Mouse (Mus musculus) stomach, embryonic 16.5 days (tissue): ENCODE measurements around the gene Utp11. TPM values are rescaled to one million over a fixed set of nuclear protein-coding genes. Genes with fewer than 3 reads are reported as not detected.

Source experiments
- ATAC-seq: fragments of 200-750 bp; cut with Nextera tagmentation; 2 replicates; pipeline ENCODE4 v1.8.0; 2017; ENCODE audit warnings: moderate number of reproducible peaks, moderate TSS enrichment; ENCODE audit not compliant: insufficient read depth, low FRiP score
- H3K27ac ChIP-seq: fragments of 300-500 bp; sonication (generic); 2 replicates; pipeline ENCODE4 v1.5.1; 2014; ENCODE audit warnings: low read length
- H3K27me3 ChIP-seq: fragments of 300-500 bp; sonication (generic); 2 replicates; pipeline ENCODE4 v1.6.1; 2014; ENCODE audit warnings: low read length, control low read depth, mixed read lengths; ENCODE audit not compliant: control insufficient read depth, insufficient read depth
- H3K36me3 ChIP-seq: fragments of 300-500 bp; sonication (generic); 2 replicates; pipeline ENCODE4 v1.6.1; 2014; ENCODE audit warnings: low read length; ENCODE audit not compliant: control insufficient read depth, insufficient read depth
- H3K4me1 ChIP-seq: fragments of 300-500 bp; sonication (generic); 2 replicates; pipeline ENCODE4 v1.6.1; 2014; ENCODE audit warnings: low read length, control low read depth, mixed read lengths; ENCODE audit not compliant: control insufficient read depth, insufficient read depth
- H3K4me2 ChIP-seq: fragments of 300-500 bp; sonication (generic); 2 replicates; pipeline ENCODE4 v1.6.1; 2014; ENCODE audit warnings: low read depth, low read length, mixed read lengths
- H3K4me3 ChIP-seq: fragments of 300-500 bp; sonication (generic); replicated peaks from 2 replicates; pipeline ENCODE4 v1.5.1; 2014; ENCODE audit warnings: mild to moderate bottlenecking, low read length
- H3K9ac ChIP-seq: fragments of 300-500 bp; sonication (generic); 2 replicates; pipeline ENCODE4 v1.6.1; 2014; ENCODE audit warnings: low read length
- H3K9me3 ChIP-seq: fragments of 300-500 bp; sonication (generic); replicated peaks from 2 replicates; pipeline ENCODE4 v1.6.1; 2016; ENCODE audit warnings: low read length, control low read depth; ENCODE audit not compliant: control insufficient read depth
- WGBS: fragments of 180-500 bp; shearing (Covaris S2); extraction: QIAGEN DNeasy Blood & Tissue Kit; methylation state at CpG from one replicate; pipeline ENCODE4 v1.1.7; 2014; 5-methylcytosine and 5-hydroxymethylcytosine counted together
- polyA plus RNA-seq: library from polyadenylated mRNA; unstranded; fragments of >200 nt; fragmentation: Nextera tagmentation; extraction: Ambion mirVana; gene quantifications from 2 replicates; pipeline ENCODE4 v1.2.1, GENCODE M21; 2015

Utp11 gene
- polyA plus RNA-seq, 1 experiment from 2014 or later = 88.8 TPM

GRCm38 (mm10) chr4:124675958-124676357 is 17.4 kb downstream of the Utp11 start:
- 87% methylated on average over 6 of the region's 6 CpGs for WGBS
- Histone ChIP-seq H3K27me3 (peaks cover 14% of the 10 kb centered on the region; the same call in 1 of the 2 replicates), H3K27ac (no peak overlapping the region), H3K4me3 (no peak overlapping the region), H3K9me3 (no peaks in the 10 kb centered on the region), H3K36me3 (peaks cover 15% of the 10 kb centered on the region; the same call in 1 of the 2 replicates), H3K4me2 (no peak overlapping the region), H3K9ac (no peak overlapping the region), H3K4me1 (0 out of 2 replicates have a peak, but pooled peaks cover 6% of the 10 kb centered on the region)
- no peak for ATAC-seq

- Histone ChIP-seq H3K36me3 (peaks cover 15% of the 10 kb centered on the region; the same call in 1 of the 2 replicates), H3K9ac (no peak overlapping the region), H3K9me3 (no peaks in the 10 kb centered on the region), H3K4me2 (no peak overlapping the region), H3K4me3 (no peak overlapping the region), H3K27ac (no peak overlapping the region), H3K4me1 (0 out of 2 replicates have a peak, but pooled peaks cover 6% of the 10 kb centered on the region), H3K27me3 (peaks cover 14% of the 10 kb centered on the region; the same call in 1 of the 2 replicates)
- ATAC-seq = 0 out of 2 replicates have a peak, but pooled peaks have one; percentile 21
- WGBS = 2% methylated on average over 4 of the region's 4 CpGs
These were observed 18.4 kb downstream of the Utp11 start for GRCm38 (mm10) chr4:124675037-124675436.

DNA sequence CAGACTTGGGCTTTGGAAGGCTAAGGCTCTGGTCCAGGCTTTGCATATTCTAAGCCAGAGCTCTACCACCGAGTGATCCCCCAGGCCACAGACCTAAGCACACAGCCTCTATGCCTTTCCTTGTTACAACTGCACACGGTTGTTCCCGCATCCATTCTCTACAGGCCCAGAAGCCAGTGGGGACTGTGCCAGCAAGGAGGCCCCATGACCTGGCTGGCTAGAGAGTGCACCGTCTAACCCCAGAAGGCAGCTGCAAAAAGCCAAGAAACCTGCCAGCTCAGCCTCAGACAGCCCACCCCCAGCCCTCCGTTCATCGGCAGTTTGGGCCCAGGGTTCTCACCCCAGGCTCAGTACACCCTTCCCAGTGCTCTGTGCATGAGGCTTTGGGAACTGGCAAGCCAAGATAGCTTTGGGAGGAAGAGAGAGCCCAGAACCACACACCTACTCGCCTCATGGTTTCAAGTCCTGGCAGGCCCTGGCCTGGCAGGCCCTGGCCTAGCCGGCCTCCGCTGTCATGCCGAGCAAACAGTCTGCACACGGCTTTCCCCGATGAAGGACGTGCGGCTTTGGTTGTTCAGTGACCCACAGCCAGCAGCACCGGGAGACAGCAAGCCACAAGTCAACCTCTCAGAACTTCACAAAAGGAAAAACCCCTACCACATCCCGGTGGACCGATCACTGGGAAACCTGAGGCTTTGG is 18.9 kb downstream of the Utp11 start:
- H3K36me3 ChIP-seq = peaks cover 13% of the 10 kb centered on the region; the same call in 1 of the 2 replicates
- WGBS = 67% methylated on average over 17 of the region's 17 CpGs
- H3K9ac ChIP-seq = no peak overlapping the region
- H3K4me3 ChIP-seq = no peak overlapping the region
- ATAC-seq = peak; percentile 37; the same call in 1 of the 2 replicates
- peaks cover 14% of the 10 kb centered on the region; the same call in 1 of the 2 replicates for H3K27me3 ChIP-seq
- H3K9me3 ChIP-seq = no peaks in the 10 kb centered on the region
- 0 out of 2 replicates have a peak, but pooled peaks cover 6% of the 10 kb centered on the region for H3K4me1 ChIP-seq
- no peak overlapping the region for H3K27ac ChIP-seq
- H3K4me2 ChIP-seq = no peak overlapping the region

DNA sequence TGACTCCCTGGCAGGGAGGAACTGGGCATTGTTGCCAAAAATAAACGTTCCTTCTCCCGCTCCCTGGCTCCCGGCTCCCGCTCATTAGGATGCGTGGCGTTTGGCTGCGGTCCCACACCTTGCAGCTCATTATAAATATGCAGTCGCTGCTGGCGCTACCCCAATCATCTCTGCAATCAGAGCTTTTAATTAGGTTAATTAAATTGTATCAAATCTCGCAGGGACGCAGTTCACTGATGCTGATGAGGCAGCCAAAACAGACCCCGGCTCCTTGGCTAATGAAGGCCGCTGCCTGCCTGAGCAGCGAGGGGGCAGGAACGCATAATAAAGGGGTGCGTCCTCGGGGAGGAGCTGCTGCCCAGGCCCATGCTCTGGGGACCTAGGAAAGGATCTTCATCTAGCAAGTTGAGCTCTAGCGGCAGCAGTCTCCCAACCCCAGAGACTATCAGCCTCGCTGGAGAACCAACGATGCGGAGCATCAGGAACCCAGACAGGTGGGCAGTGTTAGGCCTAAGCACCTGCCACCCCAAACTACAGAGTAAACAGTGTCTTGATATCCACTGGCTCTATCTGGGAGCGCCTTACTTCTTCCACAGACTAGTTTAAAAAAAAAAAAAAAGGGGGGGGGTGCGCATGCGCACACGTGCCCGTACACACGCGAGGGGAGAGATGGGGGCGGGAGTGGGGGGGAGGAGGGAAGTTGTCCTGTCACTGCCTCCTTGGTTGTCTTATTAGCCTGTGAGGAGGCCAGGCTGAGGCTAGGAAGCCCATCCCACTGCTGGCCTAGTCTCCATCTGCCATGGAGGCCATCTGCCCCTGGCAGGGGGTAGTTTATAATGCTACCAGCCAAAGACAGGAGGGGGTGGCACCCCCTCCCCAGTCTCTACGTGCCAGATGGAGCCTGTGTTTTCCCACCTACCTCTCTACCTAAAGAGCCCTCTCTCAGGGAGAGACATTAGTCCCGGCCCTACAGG is 20.8 kb downstream of the Utp11 start:
- 0 out of 2 replicates have a peak, but pooled peaks cover 6% of the 10 kb centered on the region for H3K4me1 ChIP-seq
- H3K9ac ChIP-seq = peak overlapping the region; percentile 38; the same call in 1 of the 2 replicates
- H3K4me2 ChIP-seq = peak overlapping the region; percentile 16; the same call in 1 of the 2 replicates
- no peak overlapping the region for H3K27ac ChIP-seq
- peaks cover 14% of the 10 kb centered on the region; the same call in 1 of the 2 replicates for H3K27me3 ChIP-seq
- 6% methylated on average over 28 of the region's 31 CpGs for WGBS
- H3K9me3 ChIP-seq = no peaks in the 10 kb centered on the region
- no peak; the same call in 1 of the 2 replicates for ATAC-seq
- peaks cover 4% of the 10 kb centered on the region; the same call in 1 of the 2 replicates for H3K36me3 ChIP-seq
- H3K4me3 ChIP-seq = no peak overlapping the region

DNA sequence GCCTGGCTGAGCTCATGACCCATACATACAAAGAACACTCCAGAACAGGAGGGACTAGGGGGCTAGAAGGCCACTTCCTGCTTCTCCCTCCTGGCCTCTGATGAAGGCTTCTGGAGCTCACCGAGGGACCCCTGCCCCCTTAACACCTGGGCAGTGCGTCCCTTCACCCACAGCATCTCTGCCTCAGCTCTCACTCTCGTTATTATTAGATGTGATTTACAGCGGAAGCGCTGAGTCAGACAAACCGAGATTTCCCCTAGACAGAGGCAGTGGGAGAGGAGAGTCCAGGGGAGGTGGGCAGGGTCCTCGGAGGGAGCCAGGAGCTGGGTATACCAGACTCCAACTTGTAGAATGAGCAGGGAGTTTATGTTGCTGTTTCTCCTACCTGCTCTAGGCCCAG is 21.8 kb downstream of the Utp11 start:
- H3K27me3 ChIP-seq = peaks cover 18% of the 10 kb centered on the region; the same call in 1 of the 2 replicates
- no peak for ATAC-seq
- no peak overlapping the region for H3K4me3 ChIP-seq
- H3K9ac ChIP-seq = no peak overlapping the region
- no peak overlapping the region for H3K4me2 ChIP-seq
- H3K36me3 ChIP-seq = no peaks in the 10 kb centered on the region
- no peaks in the 10 kb centered on the region for H3K9me3 ChIP-seq
- 25% methylated on average over 7 of the region's 7 CpGs for WGBS
- 0 out of 2 replicates have a peak, but pooled peaks cover 6% of the 10 kb centered on the region for H3K4me1 ChIP-seq
- H3K27ac ChIP-seq = no peak overlapping the region

DNA sequence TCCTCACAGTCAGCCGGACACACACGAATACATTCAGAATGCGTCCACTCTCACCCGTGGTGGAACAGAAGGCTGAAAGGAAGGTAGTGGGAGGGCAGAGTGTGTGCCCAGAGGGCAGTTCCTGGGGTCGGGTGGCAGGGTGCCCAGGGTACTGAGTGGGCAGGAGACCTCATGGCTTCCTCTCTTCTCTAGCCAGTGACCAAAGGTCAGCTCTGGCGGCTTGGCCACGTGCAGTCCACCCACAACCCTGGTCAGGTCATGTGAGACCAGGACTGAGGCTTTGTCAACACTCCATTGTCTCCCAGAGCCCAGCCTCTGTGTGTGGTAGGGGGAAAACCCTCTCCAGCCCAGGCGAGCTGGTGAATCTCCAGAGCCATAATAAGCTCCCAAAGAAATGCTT is 23.2 kb downstream of the Utp11 start:
- Histone ChIP-seq H3K27ac (no peak overlapping the region), H3K9ac (no peak overlapping the region), H3K36me3 (no peaks in the 10 kb centered on the region), H3K4me1 (0 out of 2 replicates have a peak, but pooled peaks cover 6% of the 10 kb centered on the region), H3K27me3 (peaks cover 22% of the 10 kb centered on the region), H3K9me3 (no peaks in the 10 kb centered on the region), H3K4me2 (no peak overlapping the region), H3K4me3 (no peak overlapping the region)
- no peak for ATAC-seq
- 60% methylated on average over 8 of the region's 8 CpGs for WGBS

GRCm38 (mm10) chr4:124668078-124668477 is 25.3 kb downstream of the Utp11 start:
- Histone ChIP-seq H3K4me1 (0 out of 2 replicates have a peak, but pooled peaks cover 6% of the 10 kb centered on the region), H3K27me3 (peaks cover 35% of the 10 kb centered on the region)
- ATAC-seq = no peak

GRCm38 (mm10) chr4:124667476-124668033 is 25.8 kb downstream of the Utp11 start:
- Histone ChIP-seq H3K4me2 (no peak overlapping the region), H3K4me3 (no peak overlapping the region), H3K9ac (no peak overlapping the region), H3K27ac (no peak overlapping the region), H3K9me3 (no peaks in the 10 kb centered on the region), H3K27me3 (peaks cover 37% of the 10 kb centered on the region), H3K36me3 (no peaks in the 10 kb centered on the region), H3K4me1 (0 out of 2 replicates have a peak, but pooled peaks cover 6% of the 10 kb centered on the region)
- ATAC-seq = no peak
- 42% methylated on average over 14 of the region's 14 CpGs for WGBS

More at GRCm38 (mm10) chr4:124668078-124668477, 25.3 kb downstream of the Utp11 start:
- no peak overlapping the region for H3K4me3 ChIP-seq
- WGBS = 21% methylated on average over 8 of the region's 8 CpGs
- H3K27ac ChIP-seq = no peak overlapping the region
- H3K9me3 ChIP-seq = no peaks in the 10 kb centered on the region
- no peaks in the 10 kb centered on the region for H3K36me3 ChIP-seq
- H3K9ac ChIP-seq = no peak overlapping the region
- H3K4me2 ChIP-seq = no peak overlapping the region
